Mouse (Mus musculus) A20 (cell line): ENCODE measurements around the gene Gm20388.

Experiments
- DNase-seq: peaks from one replicate; pipeline ENCODE4 v3.0.0-alpha.2; 2011; ENCODE audit warnings: low read depth, low spot score

Gene Gm20388

DNA sequence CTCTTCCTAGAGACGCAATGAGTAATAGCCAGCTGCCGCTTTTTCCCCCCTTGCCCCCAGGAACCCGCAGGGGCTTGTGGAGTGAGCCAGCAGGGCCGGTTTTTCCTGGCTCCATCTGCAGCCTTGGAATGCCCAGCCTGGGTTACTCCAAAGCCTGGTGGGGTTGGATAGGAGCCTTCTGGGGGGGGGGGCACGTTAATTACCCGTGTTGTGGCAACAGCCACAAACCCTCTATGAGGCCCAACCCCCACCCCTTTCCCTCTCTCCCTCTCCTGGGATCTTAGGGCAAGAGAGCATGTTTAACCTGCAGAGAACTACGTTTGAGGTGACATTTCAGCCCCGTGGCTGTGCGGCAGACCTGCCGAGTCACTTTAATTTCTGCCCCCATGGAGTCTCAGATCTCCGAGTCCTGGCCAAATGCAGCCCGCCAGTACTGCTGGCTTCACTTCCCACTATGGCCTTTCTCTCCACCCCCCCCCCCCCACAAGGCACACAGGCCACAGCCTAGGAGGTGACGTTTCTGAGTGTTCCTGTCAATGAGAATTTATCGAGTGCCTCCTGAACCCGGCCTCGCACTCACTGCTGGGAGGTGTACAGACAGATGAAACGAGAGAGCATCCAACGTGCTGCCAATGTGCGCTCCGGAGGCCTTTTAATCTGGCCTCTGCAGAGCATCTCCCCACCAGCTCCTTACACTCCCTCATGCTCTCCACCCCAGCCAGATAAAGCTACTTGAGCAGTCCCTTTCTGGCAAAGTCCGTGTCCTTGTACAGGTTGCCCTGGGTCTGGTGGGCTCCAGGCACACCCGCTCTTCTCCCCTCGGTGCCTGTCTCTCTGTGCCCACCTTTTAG is 629.4 kb downstream of the Gm20388 start:
- DNase-seq = peak; percentile 66

DNA sequence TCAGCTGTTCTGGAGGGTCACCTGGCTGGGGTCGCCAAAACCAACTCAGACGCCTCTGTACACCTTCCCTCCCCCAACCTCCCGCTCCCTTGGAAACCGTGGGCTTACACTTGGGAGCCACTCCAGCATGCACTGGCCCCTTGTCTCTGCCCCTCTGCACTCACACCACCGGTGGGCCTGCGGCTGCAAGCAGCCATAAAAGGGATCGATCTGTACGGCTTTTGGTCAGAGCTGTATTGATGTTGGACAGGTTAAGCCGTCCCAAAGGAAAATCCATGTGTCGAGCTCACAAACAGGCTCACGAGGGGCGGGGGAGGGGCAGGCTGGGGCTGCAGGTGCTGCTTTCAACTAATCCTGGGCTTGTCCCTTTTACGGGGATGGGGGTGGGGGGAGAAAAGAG is 632.4 kb downstream of the Gm20388 start:
- DNase-seq = peak; percentile 74

DNA sequence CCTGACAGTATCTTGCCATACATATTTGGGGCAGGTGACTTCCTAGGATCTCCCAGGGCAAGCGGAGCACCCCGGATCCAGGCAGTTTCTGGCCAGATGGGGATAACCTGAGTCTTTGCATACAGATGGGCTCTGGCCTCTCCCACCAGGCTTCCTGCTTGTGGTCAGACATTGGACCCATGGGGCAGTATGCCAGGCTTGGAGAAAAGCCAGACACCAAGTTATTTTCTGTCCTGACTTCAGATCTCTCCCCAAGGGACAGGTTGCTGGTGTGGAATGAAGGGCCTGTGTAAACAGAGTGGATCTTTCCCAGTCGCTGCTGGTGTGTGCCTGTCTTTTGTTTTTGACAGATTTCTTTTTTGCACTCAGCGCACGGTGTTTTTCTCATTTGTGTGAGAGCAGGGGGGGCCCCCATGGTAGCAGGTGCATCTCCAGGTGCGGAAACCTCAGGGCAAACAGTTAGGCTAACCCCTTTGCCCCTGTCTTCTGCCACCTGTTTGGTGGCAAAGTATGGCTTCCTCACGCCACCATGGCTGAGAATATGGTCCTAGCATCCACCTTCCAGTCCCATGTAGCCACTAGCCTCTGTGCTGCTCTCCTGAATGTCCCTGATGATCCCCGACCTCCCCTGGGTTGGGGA is 632.9 kb downstream of the Gm20388 start:
- peak; percentile 89 for DNase-seq

DNA sequence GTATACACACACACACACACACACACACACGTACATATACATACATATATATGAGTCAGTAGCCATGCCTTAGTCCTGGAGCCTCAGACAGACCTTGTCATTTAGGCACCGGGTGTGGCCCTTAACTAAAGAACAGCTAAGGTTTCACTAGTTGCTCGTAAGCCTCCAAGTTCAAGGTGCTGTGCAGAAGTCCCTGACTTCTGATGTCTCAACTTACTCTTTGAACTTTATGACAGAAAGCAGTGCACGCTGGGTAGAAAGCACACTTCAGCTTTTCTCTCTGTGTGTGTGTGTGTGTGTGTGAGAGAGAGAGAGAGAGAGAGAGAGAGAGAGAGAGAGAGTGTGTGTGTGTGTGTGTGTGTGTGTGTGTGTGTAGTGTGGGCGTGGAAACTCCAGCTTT is 633.5 kb downstream of the Gm20388 start:
- no peak for DNase-seq

DNA sequence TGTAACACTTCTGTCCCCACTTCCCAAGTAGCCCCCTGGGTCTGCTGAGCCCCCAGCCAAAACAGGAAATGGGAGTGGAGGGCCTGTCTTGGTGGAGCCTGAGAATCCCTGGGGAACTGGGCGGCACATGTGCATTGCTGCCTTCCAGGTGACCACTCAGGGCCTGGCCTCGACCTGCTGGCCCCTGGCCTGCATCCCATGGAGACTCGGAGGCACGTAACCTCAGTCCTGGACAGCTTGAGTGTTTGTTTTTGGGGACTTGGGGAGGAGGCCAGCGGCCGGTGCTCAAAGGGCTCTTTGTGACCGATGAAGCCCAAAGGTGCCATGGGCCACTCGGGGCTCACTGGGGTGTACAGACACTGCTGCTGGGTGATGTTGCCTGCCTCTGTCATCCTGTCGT is 636.9 kb downstream of the Gm20388 start:
- no peak for DNase-seq

DNA sequence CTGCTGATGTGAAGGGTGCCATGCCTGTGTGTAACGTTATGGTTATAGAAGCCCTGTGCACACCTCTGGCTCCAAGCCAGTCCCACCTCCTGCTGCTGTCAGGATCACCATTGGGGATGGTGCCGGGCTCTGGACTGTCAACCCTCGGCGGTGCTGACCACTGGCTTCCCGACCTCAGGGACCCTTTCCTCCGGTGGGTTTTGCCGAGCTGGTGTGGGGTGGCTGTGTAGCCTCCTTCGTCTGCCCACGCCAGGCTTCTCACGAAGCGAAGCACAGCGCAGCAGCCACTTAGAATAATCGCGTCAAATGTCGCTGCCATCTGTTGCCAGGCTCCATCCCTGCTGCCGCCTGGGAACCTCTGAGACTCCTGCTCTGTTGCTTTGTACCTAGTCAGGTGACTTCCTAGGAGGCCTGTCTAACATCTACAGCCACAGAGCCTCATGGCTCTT is 637.7 kb downstream of the Gm20388 start:
- no peak for DNase-seq

DNA sequence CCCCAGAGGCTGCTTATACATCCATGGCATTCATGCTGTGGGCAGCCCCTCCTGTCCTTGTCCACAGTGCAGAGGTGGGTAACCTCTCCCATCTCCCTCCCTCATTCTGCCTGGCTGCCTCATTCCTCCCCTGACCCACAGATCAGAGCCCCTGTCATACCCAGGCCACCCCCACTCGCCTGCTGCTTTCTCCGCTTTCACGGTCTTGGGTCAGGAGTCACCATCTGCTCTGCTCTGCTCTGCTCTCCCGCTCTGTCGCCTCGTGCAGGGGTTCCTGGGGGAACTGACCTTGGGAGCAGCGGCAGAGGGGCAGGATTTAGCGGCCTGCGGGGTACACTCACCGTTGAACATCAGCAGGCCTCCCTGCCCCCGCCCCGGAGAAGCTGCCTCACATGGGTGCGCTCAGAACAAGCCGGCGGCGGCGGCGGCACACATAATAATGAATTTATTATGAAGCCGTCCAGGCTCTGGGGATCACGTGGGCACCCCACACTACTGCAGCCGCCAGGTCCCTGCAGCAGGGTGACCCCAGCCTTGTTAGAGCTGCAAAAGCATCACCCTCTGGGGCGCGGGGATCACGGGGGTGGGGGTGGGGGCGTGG is 638.8 kb downstream of the Gm20388 start:
- no peak for DNase-seq

DNA sequence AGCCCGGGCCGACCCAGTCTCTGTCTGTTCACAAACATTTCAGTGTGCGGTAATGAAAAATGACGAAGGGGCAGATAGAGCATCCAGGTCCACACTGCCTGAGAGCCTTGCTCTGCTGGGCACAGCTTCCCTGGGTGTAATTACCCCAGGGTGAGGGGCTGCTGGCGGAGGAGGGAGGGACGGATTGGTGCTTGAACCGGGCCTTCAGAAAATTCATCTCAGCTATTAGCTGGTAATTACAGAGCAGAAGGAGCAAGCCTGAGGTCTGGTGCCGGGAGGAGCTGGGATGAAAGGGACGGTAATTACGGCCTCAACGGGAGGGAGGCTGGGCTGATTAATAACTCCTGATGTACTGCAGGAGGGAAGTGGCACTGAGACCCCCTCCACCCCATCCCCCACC is 639.3 kb downstream of the Gm20388 start:
- DNase-seq = no peak

DNA sequence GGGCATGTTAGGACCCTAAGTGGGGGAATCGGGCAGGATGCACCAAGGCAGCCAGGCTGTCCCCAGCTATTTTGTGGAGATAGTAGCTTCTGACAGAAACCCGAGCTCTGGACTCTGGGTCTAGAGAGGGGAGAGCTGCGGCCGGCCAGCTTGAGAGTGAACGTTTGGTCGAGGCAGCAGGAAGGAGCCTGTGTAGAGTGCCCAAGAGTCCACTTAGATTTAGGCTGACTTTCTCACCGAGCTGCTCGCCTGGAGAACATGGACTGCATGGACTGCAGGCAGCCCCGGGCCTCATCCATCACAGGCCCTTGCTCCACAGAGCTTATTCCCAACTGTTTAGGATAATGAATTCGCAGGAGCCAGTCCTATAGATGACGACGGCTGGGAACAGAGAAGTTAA is 639.8 kb downstream of the Gm20388 start:
- no peak for DNase-seq

DNA sequence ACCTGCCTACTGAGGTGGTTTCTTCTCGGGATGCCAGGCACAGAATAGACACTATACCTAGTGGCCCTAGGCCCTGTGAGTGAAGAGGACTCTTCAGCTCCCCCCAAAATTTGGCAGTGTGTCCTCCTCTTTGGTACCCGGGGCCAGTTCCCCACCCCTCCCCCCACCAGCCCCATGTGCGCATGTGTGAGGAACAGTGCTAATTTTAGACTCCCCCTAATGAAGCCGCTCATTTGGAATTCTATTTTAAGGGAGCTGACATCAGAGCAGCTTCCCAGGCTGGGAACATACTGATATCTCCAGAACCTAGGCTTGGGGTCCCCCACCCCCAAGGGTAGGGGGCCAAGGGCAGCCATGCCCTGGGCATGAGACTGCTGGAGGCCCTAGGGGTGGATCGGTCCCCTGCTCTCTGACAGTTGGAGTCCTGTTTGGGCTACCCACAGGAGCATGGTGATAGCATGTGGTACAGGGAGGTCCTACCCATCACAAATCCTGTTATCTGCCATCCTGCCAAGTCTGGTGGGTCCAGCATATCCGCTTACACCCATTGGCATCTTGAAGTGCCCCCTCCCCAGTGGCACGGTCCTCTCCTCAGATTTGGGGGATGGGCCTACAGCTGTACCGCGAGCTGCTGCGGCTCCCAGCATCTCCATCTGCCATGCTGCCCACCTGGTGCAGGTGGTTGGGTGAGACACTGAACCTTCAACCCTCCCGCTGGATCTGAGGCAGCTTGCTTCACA is 640.5 kb downstream of the Gm20388 start:
- DNase-seq = no peak

DNA sequence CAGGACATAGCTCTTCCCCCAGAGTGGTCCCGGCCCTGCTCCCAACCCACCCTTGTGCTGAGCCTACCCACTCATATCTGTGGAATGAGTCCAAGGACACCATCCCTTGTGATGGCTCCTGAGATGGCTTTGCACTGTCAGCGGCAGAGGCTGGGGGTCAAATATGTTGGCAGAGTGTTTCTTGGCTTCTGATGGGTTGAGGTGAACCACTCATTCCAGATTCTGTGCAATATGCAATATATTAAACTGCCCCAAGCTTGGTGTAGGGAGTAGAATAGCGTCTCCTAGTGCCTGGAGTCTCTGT is 641.0 kb downstream of the Gm20388 start:
- no peak for DNase-seq

DNA sequence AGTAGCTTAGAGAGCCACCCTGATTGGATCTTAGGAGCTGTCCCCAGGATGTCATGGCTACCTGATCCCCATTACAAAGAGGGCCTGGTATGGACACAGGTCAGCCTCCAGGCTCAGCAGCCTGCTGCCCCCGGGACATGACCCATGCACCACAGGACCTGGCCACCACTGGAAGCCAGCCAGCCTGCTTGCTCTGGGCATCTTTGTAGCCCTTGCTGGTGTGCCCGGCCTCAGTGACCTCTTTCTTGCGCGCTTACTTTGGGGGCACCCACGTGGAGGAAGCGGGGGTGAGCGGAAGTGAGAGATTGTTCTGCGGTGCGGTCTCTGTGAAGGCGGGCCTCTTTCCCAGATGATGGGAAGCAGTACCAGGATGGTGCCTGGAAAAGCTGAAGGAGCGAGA is 641.9 kb downstream of the Gm20388 start:
- no peak for DNase-seq

DNA sequence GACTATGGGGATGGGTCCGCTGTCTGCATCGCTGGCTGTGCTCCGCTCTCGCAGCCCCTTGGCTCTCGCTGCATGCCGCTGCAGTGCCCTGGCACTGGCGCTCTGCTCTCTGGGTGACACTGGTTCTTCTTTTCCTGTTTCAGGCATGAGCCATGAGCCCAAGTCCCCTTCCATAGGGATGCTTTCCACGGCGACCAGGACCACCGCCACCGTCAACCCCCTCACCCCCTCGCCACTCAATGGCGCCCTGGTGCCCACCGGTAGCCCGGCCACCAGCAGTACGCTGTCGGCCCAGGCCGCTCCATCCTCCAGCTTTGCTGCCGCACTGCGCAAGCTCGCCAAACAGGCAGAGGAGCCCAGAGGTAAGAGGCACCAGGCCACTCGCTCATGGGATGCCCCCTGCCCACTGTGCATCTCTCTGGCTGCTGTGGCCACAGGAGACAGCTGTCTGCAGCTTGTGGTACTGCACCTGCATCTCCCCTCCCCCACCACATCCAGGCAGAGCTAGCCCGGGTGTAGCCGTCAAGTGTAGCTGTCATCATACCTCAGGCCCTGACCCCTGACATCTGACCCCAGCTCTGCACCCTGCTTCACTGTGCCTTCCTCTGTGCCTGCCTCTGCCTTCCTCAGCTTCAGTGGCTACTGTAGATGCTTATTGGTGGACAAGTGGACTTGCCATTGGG is 642.9 kb downstream of the Gm20388 start:
- DNase-seq = peak; percentile 58

DNA sequence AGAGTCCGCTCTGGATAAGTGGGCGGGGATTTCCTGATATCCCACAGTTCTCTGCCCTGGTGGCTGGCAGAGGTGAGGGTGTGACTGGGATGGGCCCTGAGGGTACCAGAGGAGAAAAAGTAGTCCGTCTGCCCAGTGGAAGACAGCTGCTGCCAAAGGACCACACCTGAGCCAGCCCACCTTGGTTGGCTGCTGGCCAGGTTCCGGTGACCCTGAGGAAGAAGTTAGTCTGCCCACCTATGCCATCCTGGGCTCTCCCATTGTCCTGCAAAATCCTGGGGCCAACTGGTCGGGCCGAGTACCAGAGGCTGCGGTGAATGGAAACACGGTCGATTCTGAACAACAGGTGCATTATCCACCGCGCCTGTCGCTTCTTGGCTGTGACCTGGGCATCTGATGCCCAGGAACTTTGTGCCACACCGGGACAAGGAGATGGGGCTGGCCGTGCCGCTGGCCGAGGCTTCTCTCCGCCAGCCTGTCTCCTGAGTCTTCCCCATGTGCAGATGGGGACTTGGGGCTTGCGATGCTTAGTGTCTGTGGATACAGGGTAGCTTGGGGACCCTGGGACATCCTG is 643.9 kb downstream of the Gm20388 start:
- DNase-seq = no peak

DNA sequence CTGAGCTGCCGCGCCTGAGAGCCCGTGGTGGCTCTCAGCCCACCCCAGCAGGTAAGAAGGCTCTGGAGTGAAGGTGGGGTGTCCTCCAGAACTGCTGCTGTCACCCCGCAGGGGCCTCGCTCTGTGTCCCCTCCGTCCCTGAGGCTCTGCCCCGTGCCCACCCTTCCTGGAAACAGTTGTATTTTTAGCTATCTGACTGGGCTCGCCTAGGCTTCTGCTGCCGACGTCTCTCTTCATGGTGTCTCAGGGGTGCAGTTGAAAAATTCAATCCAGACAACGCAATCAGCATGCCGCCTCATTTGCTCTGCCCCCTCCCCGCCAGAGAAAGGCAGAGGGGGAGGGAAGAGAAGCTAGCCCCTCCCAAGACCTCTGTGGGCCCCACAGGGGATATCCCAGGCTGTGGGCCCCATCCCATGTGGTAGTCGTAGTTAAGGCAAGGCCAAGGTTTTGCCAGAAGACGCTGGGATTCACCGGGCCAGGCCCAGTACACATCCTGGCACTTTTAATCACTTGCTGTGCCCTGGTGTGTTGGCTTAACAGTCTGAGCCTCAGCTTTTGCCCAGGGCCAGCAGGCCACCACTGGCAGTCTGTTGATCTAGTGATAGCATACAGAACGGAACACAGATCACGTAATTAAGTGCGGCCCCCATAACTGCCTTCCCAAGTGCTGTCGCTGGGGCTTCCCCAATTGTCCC is 645.7 kb downstream of the Gm20388 start:
- DNase-seq = no peak

DNA sequence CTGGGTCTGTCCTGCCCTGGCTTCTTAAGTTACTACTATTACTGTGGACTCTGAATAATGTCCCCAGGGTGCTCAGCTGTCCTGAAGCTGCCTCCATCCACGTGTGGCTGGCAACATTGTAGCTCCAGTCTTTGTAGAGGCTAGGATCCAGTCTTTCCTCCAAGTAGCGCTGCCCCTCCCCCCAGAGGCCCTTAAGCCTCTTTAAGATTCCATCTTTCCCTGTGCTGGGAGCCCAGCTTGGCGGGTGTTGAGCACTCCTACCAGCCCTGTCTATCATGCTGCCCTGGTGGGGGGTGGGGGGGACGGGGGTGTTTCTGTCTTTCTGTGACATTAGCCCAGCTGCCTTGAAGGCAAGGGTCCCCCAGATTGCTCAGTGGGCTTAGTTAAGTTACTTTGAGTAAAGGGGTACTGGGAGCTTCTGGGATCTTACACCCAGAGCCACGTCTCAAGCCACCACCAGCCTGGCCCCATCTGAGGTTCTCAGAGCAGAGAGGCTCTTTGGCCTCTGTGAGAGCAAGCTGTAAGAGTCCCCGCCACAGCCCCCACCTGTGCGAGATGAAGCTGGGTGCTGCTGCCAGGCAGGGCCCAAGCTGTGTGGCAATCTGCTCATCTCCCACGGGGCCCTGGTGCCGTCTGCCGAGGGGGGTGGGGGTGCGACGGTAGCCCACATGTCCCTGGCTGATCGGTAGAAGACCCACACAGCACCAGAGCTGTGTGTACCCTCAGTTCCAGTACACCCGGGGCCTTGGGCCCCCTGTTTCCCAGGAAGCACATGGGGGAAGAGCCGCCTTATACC is 646.7 kb downstream of the Gm20388 start:
- DNase-seq = no peak

DNA sequence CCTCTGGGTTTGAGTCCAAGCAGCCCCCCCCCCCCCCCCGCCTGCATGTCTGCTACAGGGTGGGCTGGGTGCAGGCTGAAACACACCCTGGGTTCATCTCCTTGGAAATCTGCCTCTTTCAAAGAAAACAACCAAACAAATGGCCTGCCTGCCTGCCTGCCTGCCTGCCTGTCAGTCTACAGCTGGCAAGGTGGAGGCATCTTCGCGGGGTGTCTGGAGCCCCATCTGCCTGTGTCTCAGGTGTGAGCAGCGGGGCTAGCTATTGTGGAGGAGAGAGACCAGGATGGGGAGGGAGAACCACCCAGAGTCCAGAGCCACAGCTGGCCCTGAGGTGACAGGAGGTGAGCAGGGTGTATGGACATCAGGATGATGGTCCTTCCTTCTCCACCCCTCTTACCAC is 647.5 kb downstream of the Gm20388 start:
- DNase-seq = no peak

DNA sequence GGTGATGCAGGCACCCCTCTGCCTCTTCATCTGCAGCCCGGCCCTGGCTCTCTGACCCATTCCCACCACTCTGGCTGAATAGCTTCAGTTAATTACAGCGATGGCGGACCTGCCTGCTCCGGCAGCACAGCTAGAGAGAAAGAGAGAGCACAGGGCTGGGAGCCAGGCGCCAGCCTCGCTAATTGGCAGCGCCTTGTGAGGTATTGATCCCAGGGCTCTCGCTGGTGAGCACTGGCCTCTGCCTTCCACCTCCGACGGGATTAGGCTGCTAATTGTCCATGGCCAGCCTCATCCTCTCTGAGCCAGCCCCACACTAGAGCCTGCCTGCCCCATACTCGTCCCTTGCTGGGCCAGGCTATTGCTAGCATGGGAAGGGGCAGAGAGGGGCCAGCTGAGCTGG is 649.0 kb downstream of the Gm20388 start:
- DNase-seq = no peak

DNA sequence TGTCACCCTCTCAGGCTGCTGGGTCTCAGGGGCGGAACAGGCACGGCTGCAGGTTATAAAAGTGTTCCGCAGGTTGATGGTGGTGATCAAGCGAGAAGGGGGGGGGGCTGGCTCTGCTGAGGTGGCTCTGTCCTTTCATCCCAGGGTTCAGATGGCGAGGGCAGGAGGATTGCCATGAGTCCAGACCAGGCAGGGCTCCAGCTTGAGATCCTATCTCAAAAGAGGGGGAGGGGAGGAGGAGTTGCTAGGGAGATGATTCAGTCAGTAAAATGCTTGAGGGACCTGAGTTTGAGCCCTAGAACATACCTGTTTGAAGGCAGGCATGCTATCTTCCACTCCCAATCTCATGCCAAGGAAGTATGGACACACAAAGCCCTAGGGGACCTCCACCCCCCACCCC is 649.9 kb downstream of the Gm20388 start:
- DNase-seq = no peak
